Mouse (Mus musculus): ENCODE measurements at regions not wholly inside any gene's neighbourhood (a gene's known extent, or its start where the extent isn't known, plus 50 kb on each side); places are given as distances from the start of the nearest gene placed in this dataset.

DNA sequence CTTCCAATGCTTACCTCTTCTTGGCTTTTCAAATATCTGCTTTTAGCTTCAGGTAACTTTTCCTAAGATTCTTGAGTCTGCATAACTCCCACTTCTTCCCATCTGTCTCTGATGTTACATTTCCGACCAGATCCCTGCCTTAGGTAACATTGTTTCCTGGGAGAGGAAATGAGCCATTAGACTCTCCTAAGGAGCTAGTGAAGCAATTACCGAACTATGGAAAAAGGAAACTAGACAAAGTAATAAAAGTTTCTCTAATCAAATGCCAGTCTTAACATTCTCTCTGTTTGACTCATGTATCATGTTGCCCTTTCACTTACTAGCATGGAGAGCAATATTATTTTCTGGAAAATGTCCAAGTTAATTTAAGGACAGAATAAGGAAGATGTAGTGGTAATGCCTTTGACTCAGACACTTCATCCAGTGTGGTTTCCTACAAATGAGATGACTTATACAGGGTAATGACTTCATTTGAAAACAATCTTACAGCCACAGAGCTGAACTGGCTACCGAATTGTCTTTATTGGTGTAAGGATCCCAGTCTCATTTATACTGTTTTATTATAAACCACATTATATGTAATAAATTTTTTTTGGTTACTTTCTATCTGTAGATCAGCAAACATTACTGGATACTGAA is 263.8 kb upstream of the Fam84a start:
- ATAC-seq (ENCODE audit: low FRiP score, low TSS enrichment), result no peak
- Histone ChIP-seq H3K27ac (ENCODE audit: low read depth, low read length) (no peak overlapping the region), H3K9ac (ENCODE audit: low read depth, low read length) (no peak overlapping the region), H3K4me2 (replicated peaks; ENCODE audit: low read depth, low read length) (no peak overlapping the region), H3K27me3 (ENCODE audit: control insufficient read depth, insufficient read depth, low read length) (no peaks in the 10 kb centered on the region), H3K4me3 (ENCODE audit: low read length) (no peak overlapping the region), H3K4me1 (ENCODE audit: control insufficient read depth, insufficient read depth, low read length) (no peaks in the 10 kb centered on the region), H3K9me3 (ENCODE audit: control insufficient read depth, low read length) (no peaks in the 10 kb centered on the region), H3K36me3 (ENCODE audit: control insufficient read depth, insufficient read depth, low read length) (no peaks in the 10 kb centered on the region)
- 63% methylated on average over 3 of the region's 3 CpGs for WGBS

- H3K9me3 ChIP-seq (ENCODE audit: control insufficient read depth, low read length), result no peaks in the 10 kb centered on the region
- no peaks in the 10 kb centered on the region for H3K27me3 ChIP-seq (ENCODE audit: control insufficient read depth, insufficient read depth, low read length)
- H3K27ac ChIP-seq (ENCODE audit: low read depth, low read length), result no peak overlapping the region
- H3K9ac ChIP-seq (ENCODE audit: low read depth, low read length), result no peak overlapping the region
- no peak overlapping the region for H3K4me3 ChIP-seq (ENCODE audit: low read length)
- no peaks in the 10 kb centered on the region for H3K36me3 ChIP-seq (ENCODE audit: control insufficient read depth, insufficient read depth, low read length)
- ATAC-seq (ENCODE audit: low FRiP score, low TSS enrichment), result no peak
- no peaks in the 10 kb centered on the region for H3K4me1 ChIP-seq (ENCODE audit: control insufficient read depth, insufficient read depth, low read length)
- 75% methylated on average over 1 of the region's 1 CpGs for WGBS
- H3K4me2 ChIP-seq (replicated peaks; ENCODE audit: low read depth, low read length), result no peak overlapping the region
Measured at GRCm38 (mm10) chr12:14411102-14411501, 259.2 kb upstream of the Fam84a start.

DNA sequence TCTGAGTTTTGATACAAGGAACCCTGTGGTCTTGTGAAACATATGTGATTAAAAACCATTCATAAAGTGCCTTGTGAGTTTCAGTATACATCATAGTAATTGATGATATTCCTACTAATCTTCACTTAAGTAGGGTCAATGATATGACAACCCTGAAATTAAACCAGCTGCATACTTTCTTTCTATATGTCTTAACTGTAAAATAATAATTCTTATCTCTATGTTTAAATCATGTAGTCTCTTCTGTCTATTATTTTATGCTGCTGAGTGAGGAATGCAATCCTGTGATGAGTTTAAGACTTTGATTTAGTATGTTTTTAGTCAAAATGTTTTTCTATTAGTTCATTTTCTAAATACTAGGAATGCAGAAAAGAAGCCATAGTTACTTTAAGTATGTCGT is 253.9 kb upstream of the Fam84a start:
- Histone ChIP-seq H3K27me3 (ENCODE audit: control insufficient read depth, insufficient read depth, low read length) (no peaks in the 10 kb centered on the region), H3K27ac (ENCODE audit: low read depth, low read length) (no peak overlapping the region), H3K9ac (ENCODE audit: low read depth, low read length) (no peak overlapping the region), H3K4me1 (ENCODE audit: control insufficient read depth, insufficient read depth, low read length) (no peaks in the 10 kb centered on the region), H3K36me3 (ENCODE audit: control insufficient read depth, insufficient read depth, low read length) (no peaks in the 10 kb centered on the region), H3K4me2 (replicated peaks; ENCODE audit: low read depth, low read length) (no peak overlapping the region), H3K9me3 (ENCODE audit: control insufficient read depth, low read length) (no peaks in the 10 kb centered on the region), H3K4me3 (ENCODE audit: low read length) (no peak overlapping the region)
- no peak for ATAC-seq (ENCODE audit: low FRiP score, low TSS enrichment)
- WGBS, result 34% methylated on average over 1 of the region's 1 CpGs

GRCm38 (mm10) chr12:14376211-14376610 is 224.4 kb upstream of the Fam84a start:
- no peaks in the 10 kb centered on the region for H3K27me3 ChIP-seq (ENCODE audit: control insufficient read depth, insufficient read depth, low read length)
- no peaks in the 10 kb centered on the region for H3K36me3 ChIP-seq (ENCODE audit: control insufficient read depth, insufficient read depth, low read length)
- no peak for ATAC-seq (ENCODE audit: low FRiP score, low TSS enrichment)
- H3K9me3 ChIP-seq (ENCODE audit: control insufficient read depth, low read length), result no peaks in the 10 kb centered on the region
- no peak overlapping the region for H3K27ac ChIP-seq (ENCODE audit: low read depth, low read length)
- no peak overlapping the region for H3K9ac ChIP-seq (ENCODE audit: low read depth, low read length)
- no peaks in the 10 kb centered on the region for H3K4me1 ChIP-seq (ENCODE audit: control insufficient read depth, insufficient read depth, low read length)
- 97% methylated on average over 6 of the region's 6 CpGs for WGBS
- H3K4me2 ChIP-seq (replicated peaks; ENCODE audit: low read depth, low read length), result no peak overlapping the region
- H3K4me3 ChIP-seq (ENCODE audit: low read length), result no peak overlapping the region

DNA sequence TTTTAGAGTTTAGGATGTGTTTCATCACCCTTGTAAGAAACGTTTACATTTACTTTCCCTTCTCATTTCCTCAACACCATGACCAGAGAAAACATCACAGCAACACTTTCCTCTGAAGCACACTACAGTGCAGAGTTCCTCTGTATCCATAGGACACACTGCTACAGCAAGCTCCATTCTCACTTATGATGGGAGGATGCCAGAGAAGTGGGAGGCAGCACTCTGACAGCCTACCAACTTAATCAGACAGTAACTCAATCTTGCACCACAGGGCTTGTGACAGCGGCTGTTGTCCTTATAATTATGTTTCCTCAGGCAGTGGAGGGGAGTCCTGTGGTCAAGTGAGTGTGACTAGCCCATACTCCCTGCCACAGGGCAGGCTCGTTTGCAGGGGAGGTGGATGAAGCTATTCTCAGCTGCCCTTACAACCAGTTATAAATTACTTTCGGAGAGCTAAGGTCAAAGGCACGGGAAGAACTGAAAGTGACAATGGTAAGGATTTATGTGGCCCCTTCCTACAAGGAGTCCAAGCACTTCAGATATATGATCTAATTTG is 186.5 kb upstream of the Fam84a start:
- H3K9ac ChIP-seq (ENCODE audit: low read depth, low read length), result no peak overlapping the region

DNA sequence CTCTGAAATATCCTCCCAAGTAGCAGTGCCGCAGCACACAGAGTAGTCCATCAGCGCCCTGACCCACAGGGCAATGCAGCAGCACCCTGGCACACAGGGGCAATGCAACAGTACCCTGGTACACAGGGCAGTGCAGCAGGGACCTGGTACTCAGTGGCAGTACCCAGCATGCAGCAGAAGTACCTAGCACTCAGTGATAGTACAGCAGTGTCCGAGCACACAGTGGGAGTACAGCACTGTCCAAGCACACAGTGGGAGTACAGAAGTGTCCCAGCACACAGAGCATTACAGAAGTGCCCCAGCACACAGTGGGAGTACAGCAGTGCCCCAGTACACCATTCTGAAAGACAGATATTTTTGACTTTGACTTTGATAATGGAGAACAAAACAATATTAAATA is 186.0 kb upstream of the Fam84a start:
- Histone ChIP-seq H3K36me3 (ENCODE audit: control insufficient read depth, insufficient read depth, low read length) (no peaks in the 10 kb centered on the region), H3K9me3 (ENCODE audit: control insufficient read depth, low read length) (no peaks in the 10 kb centered on the region), H3K27me3 (ENCODE audit: control insufficient read depth, insufficient read depth, low read length) (no peaks in the 10 kb centered on the region), H3K9ac (ENCODE audit: low read depth, low read length) (no peak overlapping the region), H3K27ac (ENCODE audit: low read depth, low read length) (no peak overlapping the region), H3K4me2 (replicated peaks; ENCODE audit: low read depth, low read length) (no peak overlapping the region), H3K4me3 (ENCODE audit: low read length) (no peak overlapping the region), H3K4me1 (ENCODE audit: control insufficient read depth, insufficient read depth, low read length) (no peaks in the 10 kb centered on the region; the same call in 1 of the 2 replicates)
- WGBS, result 69% methylated on average over 3 of the region's 3 CpGs
- peak; percentile 58; the same call in 1 of the 2 replicates for ATAC-seq (ENCODE audit: low FRiP score, low TSS enrichment)

More for the DNA sequence above, 186.5 kb upstream of the Fam84a start:
- ATAC-seq (ENCODE audit: low FRiP score, low TSS enrichment), result peak; percentile 99
- 5% methylated on average over 5 of the region's 5 CpGs for WGBS
- Histone ChIP-seq H3K36me3 (ENCODE audit: control insufficient read depth, insufficient read depth, low read length) (no peaks in the 10 kb centered on the region), H3K4me3 (ENCODE audit: low read length) (no peak overlapping the region), H3K4me2 (replicated peaks; ENCODE audit: low read depth, low read length) (no peak overlapping the region), H3K9me3 (ENCODE audit: control insufficient read depth, low read length) (no peaks in the 10 kb centered on the region), H3K27me3 (ENCODE audit: control insufficient read depth, insufficient read depth, low read length) (no peaks in the 10 kb centered on the region), H3K4me1 (ENCODE audit: control insufficient read depth, insufficient read depth, low read length) (no peaks in the 10 kb centered on the region; the same call in 1 of the 2 replicates), H3K27ac (ENCODE audit: low read depth, low read length) (no peak overlapping the region)

- H3K4me1 ChIP-seq (ENCODE audit: control insufficient read depth, insufficient read depth, low read length), result no peaks in the 10 kb centered on the region
Measured at GRCm38 (mm10) chr12:14318693-14319092, 166.8 kb upstream of the Fam84a start.

GRCm38 (mm10) chr12:14316392-14316791 is 164.5 kb upstream of the Fam84a start:
- Histone ChIP-seq H3K9me3 (ENCODE audit: control insufficient read depth, low read length) (no peaks in the 10 kb centered on the region), H3K36me3 (ENCODE audit: control insufficient read depth, insufficient read depth, low read length) (no peaks in the 10 kb centered on the region), H3K27me3 (ENCODE audit: control insufficient read depth, insufficient read depth, low read length) (no peaks in the 10 kb centered on the region), H3K4me1 (ENCODE audit: control insufficient read depth, insufficient read depth, low read length) (no peaks in the 10 kb centered on the region), H3K4me3 (ENCODE audit: low read length) (no peak overlapping the region), H3K4me2 (replicated peaks; ENCODE audit: low read depth, low read length) (no peak overlapping the region), H3K27ac (ENCODE audit: low read depth, low read length) (no peak overlapping the region), H3K9ac (ENCODE audit: low read depth, low read length) (no peak overlapping the region)
- no peak for ATAC-seq (ENCODE audit: low FRiP score, low TSS enrichment)
- 80% methylated on average over 2 of the region's 2 CpGs for whole genome bisulfite sequencing

More at GRCm38 (mm10) chr12:14318693-14319092, 166.8 kb upstream of the Fam84a start:
- H3K27ac ChIP-seq (ENCODE audit: low read depth, low read length), result no peak overlapping the region
- no peak overlapping the region for H3K4me2 ChIP-seq (replicated peaks; ENCODE audit: low read depth, low read length)
- H3K9ac ChIP-seq (ENCODE audit: low read depth, low read length), result no peak overlapping the region
- peak; percentile 60; the same call in 1 of the 2 replicates for ATAC-seq (ENCODE audit: low FRiP score, low TSS enrichment)
- H3K36me3 ChIP-seq (ENCODE audit: control insufficient read depth, insufficient read depth, low read length), result no peaks in the 10 kb centered on the region
- no peaks in the 10 kb centered on the region for H3K9me3 ChIP-seq (ENCODE audit: control insufficient read depth, low read length)
- WGBS, result 56% methylated on average over 3 of the region's 3 CpGs
- H3K27me3 ChIP-seq (ENCODE audit: control insufficient read depth, insufficient read depth, low read length), result no peaks in the 10 kb centered on the region
- H3K4me3 ChIP-seq (ENCODE audit: low read length), result no peak overlapping the region

- no peak overlapping the region for H3K9ac ChIP-seq (ENCODE audit: low read depth, low read length)
- 60% methylated on average over 5 of the region's 5 CpGs for WGBS
- no peak for ATAC-seq (ENCODE audit: low FRiP score, low TSS enrichment)
Measured at GRCm38 (mm10) chr12:14315780-14316179, 163.9 kb upstream of the Fam84a start.

More at GRCm38 (mm10) chr12:14315780-14316179, 163.9 kb upstream of the Fam84a start:
- Histone ChIP-seq H3K4me1 (ENCODE audit: control insufficient read depth, insufficient read depth, low read length) (no peaks in the 10 kb centered on the region), H3K4me3 (ENCODE audit: low read length) (no peak overlapping the region), H3K27me3 (ENCODE audit: control insufficient read depth, insufficient read depth, low read length) (no peaks in the 10 kb centered on the region), H3K36me3 (ENCODE audit: control insufficient read depth, insufficient read depth, low read length) (no peaks in the 10 kb centered on the region), H3K27ac (ENCODE audit: low read depth, low read length) (no peak overlapping the region), H3K4me2 (replicated peaks; ENCODE audit: low read depth, low read length) (no peak overlapping the region), H3K9me3 (ENCODE audit: control insufficient read depth, low read length) (no peaks in the 10 kb centered on the region)

Data from kidney, embryonic 14.5 days (tissue).